Mouse (Mus musculus): ENCODE data around the gene Trex2. TPM values are rescaled to one million over a fixed set of nuclear protein-coding genes. Genes with fewer than 3 reads are reported as not detected.
A peak's percentile ranks its signal among the peaks of the same experiment; 100 is the strongest.
"Not testable (repeated sequence)": the region's sequence is repeated elsewhere in the genome, so short reads cannot be mapped to it uniquely, and the experiment has no call there.

Trex2 gene
- polyA plus RNA-seq, 1 experiment from 2014 or later: not detected

DNA sequence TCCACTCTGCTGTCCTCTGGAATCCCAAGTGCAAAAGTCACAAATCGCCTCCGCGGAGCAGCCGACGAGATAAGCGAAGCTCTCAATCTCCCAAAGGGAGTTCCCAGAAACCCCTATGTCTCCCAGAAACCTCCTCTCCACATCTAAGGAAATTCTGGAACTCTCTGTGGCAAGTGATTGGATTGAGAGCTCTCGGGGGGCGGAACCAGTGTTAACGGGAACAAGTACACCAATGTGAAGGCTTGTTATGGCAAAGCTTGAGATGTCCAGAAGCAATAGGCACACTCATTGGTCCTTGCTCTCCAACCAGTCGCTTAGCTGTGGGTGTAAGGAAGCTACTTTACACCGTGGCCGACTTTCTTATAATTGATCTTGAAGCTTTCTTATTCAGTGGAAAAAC lies 33.5 kb downstream of the Trex2 start:
- Histone ChIP-seq H3K9me3 (replicated peaks) (no peaks in the 10 kb centered on the region), H3K27ac (no peak overlapping the region), H3K36me3 (ENCODE audit: poor library complexity, severe bottlenecking) (no peaks in the 10 kb centered on the region), H3K4me3 (no peak overlapping the region), H3K27me3 (no peaks in the 10 kb centered on the region), H3K4me1 (no peaks in the 10 kb centered on the region), H3K4me2 (no peak overlapping the region), H3K9ac (no peak overlapping the region)
- no peak for ATAC-seq
- WGBS: 92% methylated on average over 12 of the region's 12 CpGs

- Histone ChIP-seq H3K9ac (no peak overlapping the region), H3K27me3 (no peaks in the 10 kb centered on the region), H3K4me2 (no peak overlapping the region), H3K9me3 (replicated peaks) (no peaks in the 10 kb centered on the region), H3K4me1 (no peaks in the 10 kb centered on the region), H3K4me3 (no peak overlapping the region), H3K36me3 (ENCODE audit: poor library complexity, severe bottlenecking) (no peaks in the 10 kb centered on the region), H3K27ac (no peak overlapping the region)
- WGBS: 88% methylated on average over 20 of the region's 20 CpGs
- ATAC-seq: no peak
These were observed 34.2 kb downstream of the Trex2 start for GRCm38 (mm10) chrX:73400951-73401350.

DNA sequence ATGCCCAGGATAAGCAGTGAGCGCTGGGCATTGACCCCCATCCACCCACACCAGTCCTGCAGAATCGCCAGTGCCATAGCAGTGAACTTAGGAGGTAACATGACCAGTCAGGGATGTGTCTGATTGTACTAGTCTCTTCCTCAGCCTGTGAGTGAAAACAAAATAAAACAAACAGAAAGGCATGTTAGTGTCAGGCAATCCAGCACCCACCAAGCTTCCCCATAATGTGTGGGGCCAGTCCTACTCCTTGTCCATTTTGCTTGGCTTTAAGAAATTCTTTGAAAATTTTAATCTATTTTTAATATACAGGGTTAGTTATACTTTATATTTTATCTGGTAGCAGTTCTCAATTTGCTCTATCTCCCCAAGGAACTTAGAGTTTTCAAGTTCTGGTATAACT lies 36.5 kb downstream of the Trex2 start, which contains the start of gene Gm18336:
Gm18336 (minus strand) TSS at position 101 of the 400 bp plus-strand sequence.
- H3K27ac ChIP-seq; H3K27me3 ChIP-seq; H3K36me3 ChIP-seq (ENCODE audit: poor library complexity, severe bottlenecking); H3K9ac ChIP-seq; ATAC-seq; H3K4me2 ChIP-seq; H3K4me1 ChIP-seq; H3K9me3 ChIP-seq (replicated peaks); H3K4me3 ChIP-seq: not testable (repeated sequence)
- WGBS: 67% methylated on average over 2 of the region's 2 CpGs

DNA sequence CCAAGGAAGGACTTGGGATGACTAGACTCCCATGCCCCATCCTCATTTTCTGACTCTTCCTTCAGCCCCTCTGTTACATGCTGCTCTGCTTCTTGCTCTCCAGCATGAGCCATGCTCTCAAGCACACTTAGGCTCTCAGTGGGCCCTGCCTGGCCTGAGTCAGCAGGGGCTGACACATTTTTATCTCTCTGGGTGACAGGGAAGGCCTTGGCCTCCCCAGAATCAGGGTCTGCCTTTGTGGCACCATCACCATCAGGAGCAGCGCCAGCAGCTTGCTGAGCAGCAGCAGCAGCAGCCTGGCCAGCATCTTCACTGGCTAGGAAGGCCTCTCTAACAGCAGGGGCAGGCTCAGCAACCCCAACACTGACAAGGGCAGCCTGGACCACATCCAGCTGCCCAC lies 38.7 kb downstream of the Trex2 start:
- H3K27me3 ChIP-seq: no peaks in the 10 kb centered on the region
- H3K9me3 ChIP-seq (replicated peaks): no peaks in the 10 kb centered on the region
- H3K4me3 ChIP-seq: no peak overlapping the region
- no peak for ATAC-seq
- H3K9ac ChIP-seq: no peak overlapping the region
- WGBS: 88% methylated on average over 1 of the region's 1 CpGs
- no peaks in the 10 kb centered on the region for H3K36me3 ChIP-seq (ENCODE audit: poor library complexity, severe bottlenecking)
- no peak overlapping the region for H3K4me2 ChIP-seq
- no peak overlapping the region for H3K27ac ChIP-seq
- no peaks in the 10 kb centered on the region for H3K4me1 ChIP-seq

- H3K27me3 ChIP-seq: no peaks in the 10 kb centered on the region
- no peak for ATAC-seq
- H3K4me1 ChIP-seq: no peaks in the 10 kb centered on the region
- no peaks in the 10 kb centered on the region for H3K9me3 ChIP-seq (replicated peaks)
- 81% methylated on average over 4 of the region's 4 CpGs for WGBS
- H3K4me3 ChIP-seq: no peak overlapping the region
- H3K9ac ChIP-seq: no peak overlapping the region
- no peak overlapping the region for H3K4me2 ChIP-seq
- H3K27ac ChIP-seq: no peak overlapping the region
- H3K36me3 ChIP-seq (ENCODE audit: poor library complexity, severe bottlenecking): no peaks in the 10 kb centered on the region
These were observed 43.7 kb downstream of the Trex2 start for GRCm38 (mm10) chrX:73391481-73391880.

DNA sequence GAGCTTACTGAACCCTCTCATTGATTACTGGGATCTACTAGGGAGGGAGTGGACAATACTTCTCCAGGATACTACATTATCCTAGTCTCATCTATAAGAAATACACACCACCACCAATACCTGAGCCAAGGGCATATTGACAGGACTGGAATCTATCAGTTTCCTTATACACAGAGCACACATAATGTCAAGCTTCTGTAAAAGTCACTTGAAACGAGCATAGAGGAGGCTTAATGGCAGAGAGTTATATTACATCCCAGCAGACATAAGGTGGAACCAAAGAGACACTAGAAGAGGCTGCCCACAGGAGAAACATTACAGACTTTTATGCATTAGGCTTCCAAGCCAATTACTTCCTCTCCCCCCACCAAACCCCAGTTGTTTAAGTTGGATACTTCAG lies 50.2 kb downstream of the Trex2 start:
- H3K27me3 ChIP-seq: no peaks in the 10 kb centered on the region
- no peaks in the 10 kb centered on the region for H3K9me3 ChIP-seq (replicated peaks)
- 38% methylated on average over 1 of the region's 1 CpGs for WGBS
- H3K9ac ChIP-seq: no peak overlapping the region
- H3K36me3 ChIP-seq (ENCODE audit: poor library complexity, severe bottlenecking): no peaks in the 10 kb centered on the region
- H3K4me2 ChIP-seq: no peak overlapping the region
- H3K27ac ChIP-seq: no peak overlapping the region; the same call in 1 of the 2 replicates
- H3K4me3 ChIP-seq: no peak overlapping the region
- H3K4me1 ChIP-seq: no peaks in the 10 kb centered on the region
- no peak for ATAC-seq

GRCm38 (mm10) chrX:73384419-73384818 lies 50.7 kb downstream of the Trex2 start:
- Histone ChIP-seq H3K27me3 (no peaks in the 10 kb centered on the region), H3K27ac (no peak overlapping the region), H3K9me3 (replicated peaks) (no peaks in the 10 kb centered on the region), H3K36me3 (ENCODE audit: poor library complexity, severe bottlenecking) (no peaks in the 10 kb centered on the region), H3K4me2 (no peak overlapping the region), H3K4me3 (no peak overlapping the region), H3K9ac (no peak overlapping the region), H3K4me1 (no peaks in the 10 kb centered on the region)
- peak; percentile 57 for ATAC-seq
- 71% methylated on average over 6 of the region's 6 CpGs for WGBS

Other genes starting within 250 kb of the Trex2 start
- 12.1 and 12.3 TPM in 2 replicates for gene Xlr3b, start 243.1 kb downstream of the Trex2 start, polyA plus RNA-seq (2015; fragmentation: Nextera tagmentation; extraction: Ambion mirVana)
- gene Xlr4b, start 221.0 kb downstream of the Trex2 start, polyA plus RNA-seq (2015; fragmentation: Nextera tagmentation; extraction: Ambion mirVana): 0.25 and 0.43 TPM in 2 replicates
- 21.6 and 22.2 TPM in 2 replicates for gene F8a, start 207.1 kb downstream of the Trex2 start, polyA plus RNA-seq (2015; fragmentation: Nextera tagmentation; extraction: Ambion mirVana)
- gene Xlr4c, start 192.2 kb downstream of the Trex2 start, polyA plus RNA-seq (2015; fragmentation: Nextera tagmentation; extraction: Ambion mirVana): not detected in 2 replicates
- gene Xlr3c, start 170.0 kb downstream of the Trex2 start, polyA plus RNA-seq (2015; fragmentation: Nextera tagmentation; extraction: Ambion mirVana): not detected in 2 replicates
- gene Xlr5a, start 142.4 kb downstream of the Trex2 start, polyA plus RNA-seq (2015; fragmentation: Nextera tagmentation; extraction: Ambion mirVana): not detected in 2 replicates
- not detected in 2 replicates for gene Xlr5c, start 142.4 kb downstream of the Trex2 start, polyA plus RNA-seq (2015; fragmentation: Nextera tagmentation; extraction: Ambion mirVana)
- gene Gm45015, start 98.5 kb downstream of the Trex2 start, polyA plus RNA-seq (2015; fragmentation: Nextera tagmentation; extraction: Ambion mirVana): not detected in 2 replicates
- gene Zfp275, start 92.7 kb downstream of the Trex2 start, polyA plus RNA-seq (2015; fragmentation: Nextera tagmentation; extraction: Ambion mirVana): 10.6 and 12.7 TPM in 2 replicates
- gene Gm18336, start 36.6 kb downstream of the Trex2 start, polyA plus RNA-seq (2015; fragmentation: Nextera tagmentation; extraction: Ambion mirVana): not detected in 2 replicates
- 0.19 and 0.39 TPM in 2 replicates for gene Zfp92, start 24.2 kb downstream of the Trex2 start, polyA plus RNA-seq (2015; fragmentation: Nextera tagmentation; extraction: Ambion mirVana)
- 78.9 and 81.2 TPM in 2 replicates for gene Haus7, start 23.7 kb upstream of the Trex2 start, polyA plus RNA-seq (2015; fragmentation: Nextera tagmentation; extraction: Ambion mirVana)
- 10.2 and 11.7 TPM in 2 replicates for gene Bgn, start 48.3 kb upstream of the Trex2 start, polyA plus RNA-seq (2015; fragmentation: Nextera tagmentation; extraction: Ambion mirVana)
- gene Atp2b3, start 67.7 kb upstream of the Trex2 start, polyA plus RNA-seq (2015; fragmentation: Nextera tagmentation; extraction: Ambion mirVana): 1.5 and 2.4 TPM in 2 replicates
- 0.90 and 1.5 TPM in 2 replicates for gene Dusp9, start 204.1 kb upstream of the Trex2 start, polyA plus RNA-seq (2015; fragmentation: Nextera tagmentation; extraction: Ambion mirVana)
- gene Pnck, start 224.8 kb upstream of the Trex2 start, polyA plus RNA-seq (2015; fragmentation: Nextera tagmentation; extraction: Ambion mirVana): 57.5 and 66.5 TPM in 2 replicates
- gene Slc6a8, start 237.8 kb upstream of the Trex2 start, polyA plus RNA-seq (2015; fragmentation: Nextera tagmentation; extraction: Ambion mirVana): 6.2 and 6.4 TPM in 2 replicates

Measured in forebrain, embryonic 13.5 days (tissue).